Mouse (Mus musculus) kidney, postnatal 36 days (tissue): ENCODE results near the gene Cyp2d10.
A peak's percentile ranks its signal among the peaks of the same experiment; 100 is the strongest.

Source experiments
- DNase-seq, 2 experiments: peaks; one replicate each; pipeline ENCODE4 v3.0.0; 2021 to 2022; ENCODE audit warnings: mixed read lengths in 2 of 2

Gene Cyp2d10

GRCm38 (mm10) chr15:82358431-82359260 is 48.3 kb downstream of the Cyp2d10 start:
- DNase-seq: peak; percentile 61 to 79

DNA sequence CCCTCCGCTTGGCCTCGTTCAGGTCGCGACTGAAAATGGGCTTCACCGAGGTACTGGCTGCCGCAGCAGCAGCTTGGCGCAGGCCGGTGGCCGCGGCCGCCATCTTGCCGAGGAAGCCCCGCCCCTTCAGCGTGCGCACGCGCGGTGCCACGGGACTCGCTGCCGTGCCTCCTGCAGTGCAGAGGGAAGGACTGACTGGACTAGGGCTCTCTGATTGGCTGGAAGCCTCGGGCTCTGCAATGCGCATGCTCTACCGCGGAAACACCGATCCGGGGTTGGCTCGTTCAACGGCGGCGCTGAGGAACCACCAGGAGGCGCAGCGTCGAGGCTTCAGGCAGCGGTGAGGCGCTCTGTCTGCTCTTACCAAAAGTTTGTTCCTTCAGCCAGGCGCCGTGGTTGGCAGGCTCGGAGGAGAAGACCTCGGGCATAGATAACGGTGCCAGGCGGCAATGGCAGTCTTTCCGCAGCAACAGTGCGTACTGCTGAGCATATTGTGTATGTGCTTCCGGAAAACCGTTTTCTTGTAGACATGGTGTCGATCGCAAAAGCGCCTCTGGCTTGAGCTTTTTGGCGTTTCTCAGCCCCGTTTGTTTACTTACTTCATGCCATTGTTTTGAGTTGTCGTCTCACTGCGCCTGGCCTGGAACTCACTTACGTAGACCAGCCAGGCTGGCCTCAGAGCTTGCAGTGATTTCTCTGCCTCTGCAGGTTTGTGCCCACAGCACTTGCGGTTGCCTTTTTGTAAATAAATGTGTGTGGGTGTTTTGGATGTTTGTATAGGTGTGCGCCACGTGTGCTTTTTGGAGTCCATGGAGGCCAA is 52.7 kb downstream of the Cyp2d10 start, which contains the start of gene Ndufa6:
TSS of gene Ndufa6 (minus strand) at position 197 of the 820 bp plus-strand sequence.
- DNase-seq: peak; percentile 98 to 99

DNA sequence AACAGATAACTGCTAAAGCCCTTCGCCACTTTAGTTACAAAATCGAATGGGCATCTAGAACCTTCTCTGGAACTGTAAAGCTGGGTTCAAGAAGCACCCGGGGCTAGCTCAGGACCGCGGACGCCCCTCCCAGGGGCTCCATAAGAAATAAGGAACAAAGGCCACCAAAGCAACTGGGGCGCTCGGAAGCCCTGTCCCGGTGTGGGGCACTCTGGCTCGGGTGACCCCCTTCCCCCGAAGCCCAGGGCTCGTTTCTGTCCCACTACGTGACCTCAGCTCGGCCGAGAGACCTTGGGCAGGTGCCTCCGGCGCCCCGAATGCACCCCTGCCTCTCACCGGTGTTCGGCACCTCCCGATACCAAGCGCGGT is 53.3 kb downstream of the Cyp2d10 start:
- DNase-seq: no peak

GRCm38 (mm10) chr15:82353078-82353744 is 53.8 kb downstream of the Cyp2d10 start:
- peak in 1 of 2 experiments; percentile 34 for DNase-seq
